Mouse (Mus musculus) testis, postnatal 10 days (tissue): ENCODE measurements around the gene Gm3127.
A peak's percentile ranks its signal among the peaks of the same experiment; 100 is the strongest.
"Not testable (repeated sequence)": the region's sequence is repeated elsewhere in the genome, so short reads cannot be mapped to it uniquely, and the experiment has no call there.

Experiments used
- DNase-seq: peaks from one replicate; pipeline ENCODE4 v3.0.0; 2021; ENCODE audit warnings: low spot score

Gm3127 gene

GRCm38 (mm10) chr14:4164730-4165129 lies at the start of gene Gm3127:
Gene Gm3127, plus strand, starts transcription at chr14:4165030.
- not testable (repeated sequence) for DNase-seq

GRCm38 (mm10) chr14:4141646-4142045 lies 23.2 kb upstream of the Gm3127 start:
- peak; percentile 38 for DNase-seq

GRCm38 (mm10) chr14:4182030-4182429 lies 17.2 kb downstream of the Gm3127 start:
- DNase-seq = peak; percentile 19

- DNase-seq = peak; percentile 48
Observed at GRCm38 (mm10) chr14:4182491-4183210, 17.8 kb downstream of the Gm3127 start, which contains the start of gene Gm2974. Gene Gm2974, plus strand, starts transcription at chr14:4182576.

- not testable (repeated sequence) for DNase-seq
Observed at GRCm38 (mm10) chr14:4183375-4183774, 18.5 kb downstream of the Gm3127 start.
